Mouse (Mus musculus): ENCODE data around the gene Rnf208.

DNA sequence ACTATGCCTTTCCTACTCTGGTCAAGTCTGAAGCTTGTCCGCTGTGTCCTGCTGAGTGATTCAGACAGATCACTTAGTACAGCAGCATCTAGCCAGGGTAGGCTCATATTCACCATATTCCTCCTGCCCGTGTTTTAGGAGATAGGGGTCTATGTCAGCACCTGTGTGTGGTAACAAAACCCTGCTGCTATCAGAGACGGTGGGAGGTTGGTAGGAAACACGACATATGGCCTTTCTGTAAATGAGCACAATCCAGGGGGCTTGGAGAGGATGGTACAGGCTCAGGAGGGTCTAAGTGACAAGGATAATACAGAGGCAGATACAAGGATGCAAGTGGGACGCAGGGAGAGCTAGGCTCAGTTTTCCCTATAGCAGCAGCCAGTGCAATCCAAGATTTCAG, 12.5 kb upstream of the Rnf208 start:
- TF ChIP-seq CTCF (IDR thresholded peaks at IDR 0.05; ENCODE audit: borderline replicate concordance, control insufficient read depth, extremely low read depth, insufficient read depth, low read length, poor library complexity) (no peak), POLR2A (IDR thresholded peaks at IDR 0.05; ENCODE audit: control insufficient read depth, extremely low read depth, insufficient read depth, low read length, poor library complexity) (no peak)

Data from thymus, adult 2 months (tissue).